Mouse (Mus musculus): ENCODE measurements around the gene Lrrk1.

DNA sequence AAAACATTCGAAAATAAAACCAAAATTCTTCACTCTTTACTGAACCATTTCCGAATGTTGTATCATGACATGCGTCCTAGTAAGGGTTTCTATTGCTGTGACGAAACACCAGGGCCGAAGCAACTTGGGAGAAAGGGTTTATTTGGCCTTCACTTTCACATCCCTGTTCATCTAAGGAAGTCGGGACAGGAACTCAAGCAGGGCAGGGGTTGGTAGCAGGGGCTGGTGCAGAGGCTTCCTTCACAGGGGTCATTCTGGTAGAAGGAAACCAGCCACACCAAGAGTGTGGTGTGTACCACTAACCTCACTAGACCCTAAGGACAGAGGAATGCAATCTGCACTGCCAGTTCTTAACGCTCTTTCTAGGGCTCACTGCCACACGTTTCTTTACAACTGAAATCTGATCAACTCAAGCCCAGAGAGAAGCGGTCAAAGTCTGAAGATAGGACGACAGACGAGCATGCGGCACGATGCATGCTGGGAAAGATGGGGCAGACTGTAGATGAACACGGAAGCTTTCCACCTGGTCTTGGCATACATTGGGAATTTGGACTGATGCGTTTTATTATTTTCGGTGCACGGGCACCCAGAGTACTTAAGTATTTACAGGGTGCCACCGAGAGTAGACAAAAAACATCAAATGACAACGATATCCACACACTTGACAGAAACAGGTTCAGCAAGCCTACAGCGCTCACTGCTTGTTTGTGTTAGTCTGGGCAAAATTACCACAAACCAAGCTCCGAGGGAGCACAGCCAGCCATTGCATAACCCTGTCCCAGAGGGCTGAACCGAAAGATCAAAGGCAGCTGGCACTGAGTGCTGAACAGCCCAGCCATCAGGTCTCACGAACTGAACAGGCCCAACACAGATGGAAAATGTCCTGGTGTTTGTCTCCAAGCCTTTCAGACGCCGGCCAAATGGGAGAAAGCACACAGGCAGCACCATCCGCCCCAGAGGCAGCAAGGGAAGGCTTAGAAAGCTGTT is 77.2 kb downstream of the Lrrk1 start:
- TF ChIP-seq ZNF384 (IDR thresholded peaks at IDR 0.05; ENCODE audit: low read depth, low read length) (no peak), MAFK (IDR thresholded peaks at IDR 0.05; ENCODE audit: insufficient read depth, low read depth, low read length) (no peak), HCFC1 (IDR thresholded peaks at IDR 0.05; ENCODE audit: borderline replicate concordance, insufficient read depth, low read length) (no peak), ZC3H11A (IDR thresholded peaks at IDR 0.05; ENCODE audit: borderline replicate concordance, low read depth, low read length) (no peak)

Measured in ES-E14 (cell line).